Mouse (Mus musculus) cortical plate, adult 2 months (tissue): ENCODE data around the gene Csrnp1.

Experiments
- CTCF ChIP-seq: fragments of 200-500 bp; IDR thresholded peaks from 2 replicates; pipeline ENCODE4 v1.5.1; 2011; ENCODE audit warnings: mild to moderate bottlenecking, control low read depth, low read length; ENCODE audit not compliant: insufficient read depth; ENCODE audit errors: extremely low read depth
- POLR2A ChIP-seq: fragments of 200-500 bp; IDR thresholded peaks from 2 replicates; pipeline ENCODE4 v1.6.1; 2011; ENCODE audit warnings: mild to moderate bottlenecking, low read length, control low read depth; ENCODE audit not compliant: insufficient read depth; ENCODE audit errors: extremely low read depth

DNA sequence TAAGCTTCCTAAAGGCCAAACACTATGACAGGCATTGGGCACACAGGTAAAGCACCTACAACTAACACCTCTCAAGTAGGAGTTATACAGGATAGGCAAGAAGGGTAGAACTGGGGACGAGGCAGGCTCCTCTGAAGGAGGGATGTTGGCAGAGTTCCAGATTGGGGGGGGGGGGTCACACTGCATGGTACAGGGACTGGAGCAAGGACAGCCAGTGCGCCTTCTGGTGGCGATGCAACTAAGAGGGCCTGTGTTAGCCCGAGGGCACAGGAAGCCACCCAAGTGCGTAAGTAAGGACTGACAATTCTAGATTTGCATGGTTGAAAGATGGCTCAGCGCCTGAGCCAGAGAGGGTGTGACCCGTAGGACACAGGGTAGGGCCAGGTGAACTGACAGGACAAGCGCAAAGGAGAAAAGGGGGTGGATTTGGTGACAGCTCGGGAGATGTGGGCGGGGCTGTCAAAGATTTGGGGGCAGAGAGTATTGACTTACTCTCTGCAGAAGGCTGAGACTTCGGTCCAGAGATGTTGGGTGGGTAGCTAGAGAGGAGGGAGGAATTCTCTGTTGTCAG, 2.1 kb downstream of the Csrnp1 start:
- no peak for TF ChIP-seq POLR2A
- peak; percentile 28 for TF ChIP-seq CTCF
